Mouse (Mus musculus): ENCODE data around the gene Mrps11.

DNA sequence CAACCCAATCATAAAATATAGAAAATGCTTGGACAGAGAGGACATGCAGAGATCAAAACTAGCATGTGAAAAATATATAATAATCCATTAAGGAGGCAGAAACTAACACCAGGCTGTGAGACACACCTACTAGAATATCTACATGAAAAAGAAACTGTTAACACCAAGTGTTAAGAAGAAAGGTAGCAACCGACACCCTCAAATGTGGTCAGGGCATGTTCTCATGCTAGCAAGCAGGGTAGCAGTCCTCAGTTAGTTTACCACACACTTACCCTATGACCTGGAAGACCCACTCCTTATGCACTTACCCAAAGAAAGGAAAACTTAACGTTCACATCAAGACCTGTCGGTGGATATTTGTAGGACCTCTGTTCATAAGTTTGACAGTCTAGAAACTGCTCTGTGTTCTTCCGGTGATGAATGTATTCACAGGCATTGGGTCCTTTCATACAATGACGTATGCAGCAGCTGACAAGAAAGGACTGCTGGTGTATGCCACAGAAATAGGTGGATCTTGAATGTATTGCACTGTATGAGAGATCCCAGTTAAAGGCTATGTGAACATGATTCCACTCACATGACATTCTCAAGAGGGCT, 45.2 kb upstream of the Mrps11 start, which contains the start of gene Ntrk3:
- no peak for TF ChIP-seq EP300 (IDR thresholded peaks at IDR 0.05; ENCODE audit: insufficient read depth, low read depth, low read length)
- no peak for TF ChIP-seq POLR2A (IDR thresholded peaks at IDR 0.05; ENCODE audit: insufficient read depth, low read depth, low read length)
- no peak for TF ChIP-seq CTCF (IDR thresholded peaks at IDR 0.05)

All from heart, adult 2 months (tissue).